Mouse (Mus musculus): Measurements from ENCODE around the gene Nanos3. TPM values are rescaled to one million over a fixed set of nuclear protein-coding genes. Genes with fewer than 3 reads are reported as not detected.

The Nanos3 gene
- polyA plus RNA-seq, 1 experiment from 2014 or later = 12.4 TPM

DNA sequence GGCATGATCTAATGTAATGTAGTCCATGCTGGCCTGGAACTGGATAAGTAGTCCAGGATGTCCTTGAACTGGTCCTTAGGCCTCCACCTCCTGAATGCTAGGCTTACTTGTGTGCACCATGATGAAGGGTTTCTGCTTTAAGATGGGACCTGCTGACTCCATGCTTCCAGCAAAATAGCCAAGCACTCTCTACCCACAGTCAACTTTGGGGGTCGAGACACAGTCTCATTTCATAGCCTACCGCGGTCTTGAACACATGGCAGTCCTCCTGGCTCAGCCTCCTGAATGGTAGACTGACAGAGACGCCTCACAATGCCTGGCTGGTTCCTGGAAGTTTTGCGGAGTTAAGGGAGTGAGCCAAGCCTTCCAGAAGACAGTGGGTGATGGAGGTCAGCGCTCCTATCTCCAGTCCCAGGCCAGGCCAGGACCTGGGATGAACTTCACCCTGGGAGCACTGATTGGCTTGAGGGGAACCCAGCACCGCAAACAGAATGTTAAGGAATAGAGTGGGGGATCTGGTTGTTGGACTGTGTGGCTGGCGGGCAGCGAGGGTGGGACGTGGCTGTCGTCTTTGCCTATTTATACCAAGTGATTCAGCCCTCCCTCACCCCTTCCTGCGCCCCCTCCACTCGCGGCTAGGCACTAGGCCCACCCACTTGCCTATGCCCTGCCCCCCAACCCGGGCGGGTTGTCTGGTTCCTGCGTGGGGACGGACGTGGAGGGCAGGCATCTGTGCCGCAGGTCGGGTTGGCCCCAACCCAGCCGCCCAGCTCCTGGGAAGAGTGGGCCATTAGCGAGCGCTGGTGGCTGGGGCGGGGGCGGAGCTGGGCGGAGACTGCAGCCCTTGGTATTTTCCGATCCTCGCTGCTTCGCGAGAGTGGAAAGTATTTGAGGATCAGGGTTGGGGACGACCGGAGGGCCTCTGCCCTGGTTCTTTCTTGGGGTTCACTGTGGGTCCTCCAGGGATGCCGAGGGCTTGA, 18.2 kb upstream of the Nanos3 start:
- Histone ChIP-seq H3K36me3 (ENCODE audit: control insufficient read depth, insufficient read depth, low read length) (no peaks in the 10 kb centered on the region), H3K27me3 (ENCODE audit: control insufficient read depth, insufficient read depth, low read length) (no peaks in the 10 kb centered on the region), H3K27ac (ENCODE audit: low read depth, low read length) (peak overlapping the region; percentile 55), H3K4me2 (ENCODE audit: low read depth, low read length) (peak overlapping the region; percentile 48), H3K9ac (replicated peaks; ENCODE audit: low read depth, low read length) (peak overlapping the region; percentile 32), H3K9me3 (ENCODE audit: control insufficient read depth, low read length) (no peaks in the 10 kb centered on the region), H3K4me1 (ENCODE audit: control insufficient read depth, insufficient read depth, low read length) (peaks cover 9% of the 10 kb centered on the region), H3K4me3 (ENCODE audit: low read depth, low read length) (peak overlapping the region; percentile 21)
- ATAC-seq (ENCODE audit: low read depth) = peak; percentile 39
- WGBS = 12% methylated on average over 34 of the region's 34 CpGs

DNA sequence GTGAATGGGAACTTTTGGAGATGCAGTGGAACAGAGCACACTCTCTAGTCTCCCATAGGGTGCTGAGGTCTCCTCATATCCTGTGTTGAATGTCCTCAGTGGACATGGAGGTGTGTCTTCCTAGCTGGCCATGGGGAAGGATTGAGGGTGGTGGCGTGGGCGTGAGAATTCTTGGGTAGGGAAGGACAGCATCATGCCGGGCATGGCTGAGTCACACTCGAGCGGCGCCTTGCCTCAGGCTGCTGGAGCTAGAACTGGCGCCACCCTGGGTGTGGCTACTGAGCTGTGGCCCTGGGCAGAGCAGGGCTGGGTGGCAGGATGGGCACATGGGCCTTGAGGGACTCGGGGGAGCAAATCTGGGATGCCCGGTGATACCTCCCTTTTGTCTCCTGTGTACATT, 17.4 kb upstream of the Nanos3 start:
- Histone ChIP-seq H3K4me2 (ENCODE audit: low read depth, low read length) (peak overlapping the region; percentile 48; the same call in 1 of the 2 replicates), H3K27ac (ENCODE audit: low read depth, low read length) (no peak overlapping the region), H3K27me3 (ENCODE audit: control insufficient read depth, insufficient read depth, low read length) (no peaks in the 10 kb centered on the region), H3K9ac (replicated peaks; ENCODE audit: low read depth, low read length) (no peak overlapping the region), H3K9me3 (ENCODE audit: control insufficient read depth, low read length) (no peaks in the 10 kb centered on the region), H3K4me1 (ENCODE audit: control insufficient read depth, insufficient read depth, low read length) (peaks cover 14% of the 10 kb centered on the region), H3K4me3 (ENCODE audit: low read depth, low read length) (no peak overlapping the region), H3K36me3 (ENCODE audit: control insufficient read depth, insufficient read depth, low read length) (no peaks in the 10 kb centered on the region)
- no peak for ATAC-seq (ENCODE audit: low read depth)
- WGBS = 89% methylated on average over 9 of the region's 9 CpGs

DNA sequence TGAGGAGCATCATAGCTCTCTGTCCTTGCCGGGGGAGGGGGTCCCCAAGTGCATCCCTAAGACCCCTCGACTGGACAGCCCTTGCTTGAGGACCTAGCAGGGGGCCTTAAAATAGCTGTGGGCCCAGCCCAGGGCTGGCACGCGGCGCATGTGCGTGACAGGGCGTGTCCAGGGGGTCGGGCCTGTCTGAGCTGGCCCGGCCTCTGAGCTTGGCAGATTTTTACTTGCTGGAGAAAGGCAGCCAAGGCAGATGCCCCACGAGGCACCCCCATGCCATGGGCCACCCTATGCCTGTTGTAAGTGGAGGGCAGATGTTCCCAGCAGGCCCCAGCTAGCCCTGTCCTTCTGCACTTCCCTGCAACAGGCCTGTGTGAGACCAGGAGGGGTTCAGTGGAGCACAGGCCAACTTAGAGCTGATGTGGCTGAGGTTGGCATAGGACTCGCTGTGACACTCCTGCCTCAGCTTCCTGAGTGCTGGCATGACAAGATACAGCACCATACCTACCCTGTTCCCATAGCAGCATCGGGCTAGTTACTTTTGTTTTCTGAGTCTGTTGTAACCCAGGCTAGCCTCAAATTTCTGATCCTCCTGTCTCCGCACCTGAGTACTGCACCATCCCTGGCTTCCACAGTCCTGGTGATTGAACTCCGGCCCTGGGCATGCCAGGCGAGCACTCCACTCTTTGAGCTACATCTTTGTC, 16.7 kb upstream of the Nanos3 start:
- Histone ChIP-seq H3K36me3 (ENCODE audit: control insufficient read depth, insufficient read depth, low read length) (no peaks in the 10 kb centered on the region), H3K27me3 (ENCODE audit: control insufficient read depth, insufficient read depth, low read length) (no peaks in the 10 kb centered on the region), H3K4me3 (ENCODE audit: low read depth, low read length) (peak overlapping the region; percentile 35), H3K9ac (replicated peaks; ENCODE audit: low read depth, low read length) (peak overlapping the region; percentile 60), H3K4me1 (ENCODE audit: control insufficient read depth, insufficient read depth, low read length) (peaks cover 14% of the 10 kb centered on the region), H3K9me3 (ENCODE audit: control insufficient read depth, low read length) (no peaks in the 10 kb centered on the region), H3K27ac (ENCODE audit: low read depth, low read length) (peak overlapping the region; percentile 52; the same call in 1 of the 2 replicates), H3K4me2 (ENCODE audit: low read depth, low read length) (peak overlapping the region; percentile 60)
- 56% methylated on average over 15 of the region's 15 CpGs for WGBS
- ATAC-seq (ENCODE audit: low read depth) = no peak

- peak overlapping the region; percentile 66 for H3K27ac ChIP-seq (ENCODE audit: low read depth, low read length)
- ATAC-seq (ENCODE audit: low read depth) = no peak
- H3K4me1 ChIP-seq (ENCODE audit: control insufficient read depth, insufficient read depth, low read length) = peaks cover 14% of the 10 kb centered on the region
- no peaks in the 10 kb centered on the region for H3K27me3 ChIP-seq (ENCODE audit: control insufficient read depth, insufficient read depth, low read length)
- H3K9me3 ChIP-seq (ENCODE audit: control insufficient read depth, low read length) = no peaks in the 10 kb centered on the region
- peak overlapping the region; percentile 60 for H3K4me2 ChIP-seq (ENCODE audit: low read depth, low read length)
- peak overlapping the region; percentile 35 for H3K4me3 ChIP-seq (ENCODE audit: low read depth, low read length)
- H3K9ac ChIP-seq (replicated peaks; ENCODE audit: low read depth, low read length) = peak overlapping the region; percentile 60
- 10% methylated on average over 36 of the region's 70 CpGs for WGBS
- H3K36me3 ChIP-seq (ENCODE audit: control insufficient read depth, insufficient read depth, low read length) = no peaks in the 10 kb centered on the region
These were observed 15.9 kb upstream of the Nanos3 start for GRCm38 (mm10) chr8:84200652-84201544.

- no peaks in the 10 kb centered on the region for H3K27me3 ChIP-seq (ENCODE audit: control insufficient read depth, insufficient read depth, low read length)
- H3K9me3 ChIP-seq (ENCODE audit: control insufficient read depth, low read length) = no peaks in the 10 kb centered on the region
- peak overlapping the region; percentile 60 for H3K4me2 ChIP-seq (ENCODE audit: low read depth, low read length)
- no peak overlapping the region for H3K9ac ChIP-seq (replicated peaks; ENCODE audit: low read depth, low read length)
- peaks cover 14% of the 10 kb centered on the region for H3K4me1 ChIP-seq (ENCODE audit: control insufficient read depth, insufficient read depth, low read length)
- H3K4me3 ChIP-seq (ENCODE audit: low read depth, low read length) = peak overlapping the region; percentile 35; the same call in 1 of the 2 replicates
- peak overlapping the region; percentile 66 for H3K27ac ChIP-seq (ENCODE audit: low read depth, low read length)
- no peaks in the 10 kb centered on the region for H3K36me3 ChIP-seq (ENCODE audit: control insufficient read depth, insufficient read depth, low read length)
- ATAC-seq (ENCODE audit: low read depth) = no peak
- WGBS = 17% methylated on average over 8 of the region's 8 CpGs
These were observed 15.1 kb upstream of the Nanos3 start for GRCm38 (mm10) chr8:84200126-84200555.

DNA sequence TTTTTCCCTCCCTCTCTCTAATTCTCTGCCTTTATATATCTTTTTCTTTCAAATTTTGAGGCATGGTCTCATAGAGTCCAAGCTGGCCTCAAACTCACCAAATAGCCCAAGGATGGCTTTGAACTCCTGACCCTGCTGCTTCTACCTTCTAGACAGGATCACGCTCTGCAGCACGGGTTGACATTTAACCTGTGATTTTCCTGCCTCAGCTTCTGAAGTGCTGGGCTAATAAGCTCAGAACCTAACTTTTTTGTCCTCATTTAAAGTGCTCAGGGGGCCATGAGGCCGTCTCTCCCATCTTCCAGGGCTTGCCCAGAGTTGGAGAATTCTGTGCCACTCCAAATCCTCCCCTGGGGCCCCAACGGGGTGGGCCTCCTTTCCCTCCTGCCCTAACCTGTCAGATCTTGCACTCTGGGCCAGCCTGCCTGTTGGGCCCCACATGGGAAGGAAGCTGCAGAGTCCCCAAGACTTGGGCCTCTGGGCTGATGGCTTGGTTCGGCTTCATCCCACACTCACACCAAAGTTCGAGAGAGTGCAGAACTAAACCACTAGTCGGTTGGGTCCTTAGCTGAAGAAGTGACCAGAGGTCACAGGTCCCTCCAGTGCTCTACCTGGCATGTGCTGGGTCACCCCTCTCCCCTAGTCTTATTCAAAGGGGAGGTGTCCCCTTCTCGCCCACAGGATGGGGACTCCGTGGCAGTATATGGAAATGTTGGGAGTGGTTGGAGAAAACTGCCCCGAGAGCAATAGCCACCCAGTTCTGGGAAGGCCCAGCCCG, 14.5 kb upstream of the Nanos3 start:
- peak overlapping the region; percentile 66 for H3K27ac ChIP-seq (ENCODE audit: low read depth, low read length)
- H3K4me1 ChIP-seq (ENCODE audit: control insufficient read depth, insufficient read depth, low read length) = peaks cover 14% of the 10 kb centered on the region
- no peak overlapping the region for H3K4me3 ChIP-seq (ENCODE audit: low read depth, low read length)
- no peaks in the 10 kb centered on the region for H3K36me3 ChIP-seq (ENCODE audit: control insufficient read depth, insufficient read depth, low read length)
- no peaks in the 10 kb centered on the region for H3K27me3 ChIP-seq (ENCODE audit: control insufficient read depth, insufficient read depth, low read length)
- WGBS = 58% methylated on average over 11 of the region's 11 CpGs
- no peak overlapping the region for H3K4me2 ChIP-seq (ENCODE audit: low read depth, low read length)
- no peaks in the 10 kb centered on the region for H3K9me3 ChIP-seq (ENCODE audit: control insufficient read depth, low read length)
- H3K9ac ChIP-seq (replicated peaks; ENCODE audit: low read depth, low read length) = no peak overlapping the region
- no peak for ATAC-seq (ENCODE audit: low read depth)

DNA sequence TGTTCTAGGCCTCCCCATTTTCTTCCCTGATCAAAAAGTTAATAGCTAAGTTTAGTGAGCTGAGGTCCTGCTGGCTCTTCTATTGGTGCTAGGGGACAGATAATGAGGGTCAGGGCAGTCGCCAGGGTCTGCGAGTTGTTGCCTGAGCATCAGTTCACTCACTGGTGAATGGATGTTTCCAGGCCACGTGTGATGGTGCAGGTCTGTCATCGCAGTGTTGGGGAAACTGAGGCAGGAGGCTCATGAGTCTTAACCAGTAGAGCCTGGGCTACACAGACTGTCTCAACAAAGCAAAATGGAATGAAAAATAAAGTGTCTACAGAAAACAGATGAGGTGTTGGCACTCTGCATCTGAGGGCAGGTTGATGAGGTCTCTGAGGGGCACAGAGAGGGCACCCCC, 13.9 kb upstream of the Nanos3 start:
- H3K4me2 ChIP-seq (ENCODE audit: low read depth, low read length) = no peak overlapping the region
- no peaks in the 10 kb centered on the region for H3K9me3 ChIP-seq (ENCODE audit: control insufficient read depth, low read length)
- ATAC-seq (ENCODE audit: low read depth) = no peak
- 19% methylated on average over 4 of the region's 4 CpGs for WGBS
- peak overlapping the region; percentile 88; the same call in 1 of the 2 replicates for H3K27ac ChIP-seq (ENCODE audit: low read depth, low read length)
- no peaks in the 10 kb centered on the region for H3K36me3 ChIP-seq (ENCODE audit: control insufficient read depth, insufficient read depth, low read length)
- peaks cover 14% of the 10 kb centered on the region for H3K4me1 ChIP-seq (ENCODE audit: control insufficient read depth, insufficient read depth, low read length)
- H3K4me3 ChIP-seq (ENCODE audit: low read depth, low read length) = no peak overlapping the region
- no peak overlapping the region for H3K9ac ChIP-seq (replicated peaks; ENCODE audit: low read depth, low read length)
- no peaks in the 10 kb centered on the region for H3K27me3 ChIP-seq (ENCODE audit: control insufficient read depth, insufficient read depth, low read length)

Data from neural tube, embryonic 14.5 days (tissue).